Mouse (Mus musculus) heart, adult 9 months (tissue): ENCODE results near the gene Mdga2.
A peak's percentile ranks its signal among the peaks of the same experiment; 100 is the strongest.

Experiments
- DNase-seq, 2 experiments: peaks; one replicate each; pipeline ENCODE4 v3.0.0; 2022; ENCODE audit warnings: low spot score in 2 of 2

Gene Mdga2

GRCm38 (mm10) chr12:67222221-67223025, at the start of gene Mdga2:
Mdga2 (minus strand) TSS chr12:67222549.
- peak in 1 of 2 experiments; percentile 2 for DNase-seq

GRCm38 (mm10) chr12:67267409-67267808, 45.1 kb upstream of the Mdga2 start:
- DNase-seq, result no peak

GRCm38 (mm10) chr12:67223530-67223929, 1.2 kb upstream of the Mdga2 start:
- no peak for DNase-seq

GRCm38 (mm10) chr12:67221329-67222220, 774 bp downstream of the Mdga2 start:
- DNase-seq, result no peak

- peak in 1 of 2 experiments; percentile 1 for DNase-seq
These were observed 1.6 kb downstream of the Mdga2 start for GRCm38 (mm10) chr12:67220641-67221231.

- no peak for DNase-seq
These were observed 2.3 kb downstream of the Mdga2 start for GRCm38 (mm10) chr12:67220041-67220440.

GRCm38 (mm10) chr12:67219564-67219963, 2.8 kb downstream of the Mdga2 start:
- DNase-seq, result no peak

- no peak for DNase-seq
These were observed 9.5 kb downstream of the Mdga2 start for GRCm38 (mm10) chr12:67212801-67213200.

- DNase-seq, result no peak
These were observed 44.2 kb downstream of the Mdga2 start for GRCm38 (mm10) chr12:67178155-67178554.

GRCm38 (mm10) chr12:67156569-67157237, 65.6 kb downstream of the Mdga2 start:
- no peak for DNase-seq

- DNase-seq, result no peak
These were observed 69.3 kb downstream of the Mdga2 start for GRCm38 (mm10) chr12:67153077-67153476.

- no peak for DNase-seq
These were observed 80.7 kb downstream of the Mdga2 start for GRCm38 (mm10) chr12:67141605-67142004.

GRCm38 (mm10) chr12:67140131-67140530, 82.2 kb downstream of the Mdga2 start:
- no peak for DNase-seq

- DNase-seq, result no peak
These were observed 94.9 kb downstream of the Mdga2 start for GRCm38 (mm10) chr12:67127457-67127856.

- DNase-seq, result no peak
These were observed 98.5 kb downstream of the Mdga2 start for GRCm38 (mm10) chr12:67123874-67124273.

GRCm38 (mm10) chr12:67118652-67119515, 103.5 kb downstream of the Mdga2 start:
- DNase-seq, result no peak

GRCm38 (mm10) chr12:67104171-67104570, 118.2 kb downstream of the Mdga2 start:
- DNase-seq, result no peak

GRCm38 (mm10) chr12:67094414-67094813, 127.9 kb downstream of the Mdga2 start:
- DNase-seq, result no peak

GRCm38 (mm10) chr12:67090420-67090965, 131.9 kb downstream of the Mdga2 start:
- DNase-seq, result no peak
